Mouse (Mus musculus) MEL (cell line): Measurements from ENCODE around the gene Fgf11. TPM values are rescaled to one million over a fixed set of nuclear protein-coding genes. Genes with fewer than 3 reads are reported as not detected.
A peak's percentile ranks its signal among the peaks of the same experiment; 100 is the strongest.

Source experiments
- DNase-seq: peaks from one replicate; pipeline ENCODE4 v3.0.0; 2011; ENCODE audit warnings: low read depth, low spot score
- H3K27ac ChIP-seq: 2 replicates; pipeline ENCODE4 v1.5.1; 2012; ENCODE audit warnings: low read depth, mild to moderate bottlenecking, control low read depth, low read length, moderate library complexity; ENCODE audit not compliant: control insufficient read depth
- H3K27me3 ChIP-seq, 2 experiments: fragments of 150-350 bp in 1 of 2; sonication (generic) in 1 of 2; 2 replicates each; pipeline ENCODE4 v1.6.1; 2012; ENCODE audit warnings: low read length in 2 of 2, mild to moderate bottlenecking in 2 of 2, improper control_type of control experiment in 1 of 2, moderate library complexity in 1 of 2; ENCODE audit not compliant: insufficient read depth in 2 of 2, control insufficient read depth in 1 of 2
- H3K36me3 ChIP-seq, 2 experiments: 2 replicates each; pipeline ENCODE4 v1.6.1; 2012 to 2014; ENCODE audit warnings: low read length in 2 of 2, improper control_type of control experiment in 1 of 2, inconsistent platforms in 1 of 2, mild to moderate bottlenecking in 1 of 2; ENCODE audit not compliant: insufficient read depth in 2 of 2, control insufficient read depth in 1 of 2
- H3K4me1 ChIP-seq, 2 experiments: fragments of 150-350 bp in 1 of 2; sonication (generic) in 1 of 2; 2 replicates each; pipeline ENCODE4 v1.6.1; 2012; ENCODE audit warnings: low read length in 2 of 2, improper control_type of control experiment in 1 of 2, mild to moderate bottlenecking in 1 of 2; ENCODE audit not compliant: insufficient read depth in 2 of 2, control insufficient read depth in 1 of 2
- H3K4me3 ChIP-seq, 2 experiments: fragments of 150-350 bp in 1 of 2; sonication (generic) in 1 of 2; 2 replicates each; pipeline ENCODE4 v1.5.1; 2012; ENCODE audit warnings: low read depth in 2 of 2, low read length in 2 of 2, mild to moderate bottlenecking in 2 of 2, moderate library complexity in 2 of 2, control low read depth in 1 of 2, improper control_type of control experiment in 1 of 2; ENCODE audit not compliant: control insufficient read depth in 1 of 2, insufficient read depth in 1 of 2
- H3K79me2 ChIP-seq: 2 replicates; pipeline ENCODE4 v1.6.1; 2012; ENCODE audit warnings: mild to moderate bottlenecking, low read length, moderate library complexity; ENCODE audit not compliant: control insufficient read depth, poor library complexity, insufficient read depth
- H3K9ac ChIP-seq: 2 replicates; pipeline ENCODE4 v1.6.1; 2012; ENCODE audit warnings: low read depth, mild to moderate bottlenecking, control low read depth, low read length, moderate library complexity; ENCODE audit not compliant: control insufficient read depth, poor library complexity, severe bottlenecking
- H3K9me3 ChIP-seq: fragments of 150-350 bp; sonication (generic); replicated peaks from 2 replicates; pipeline ENCODE4 v1.6.1; 2012; ENCODE audit warnings: mild to moderate bottlenecking, low read length, improper control_type of control experiment, moderate library complexity; ENCODE audit not compliant: insufficient read depth
- CHD1 ChIP-seq: IDR thresholded peaks from 2 replicates; pipeline ENCODE4 v1.6.1; 2012; ENCODE audit warnings: low read depth, mild to moderate bottlenecking, inconsistent platforms, low read length, improper control_type of control experiment
- CHD2 ChIP-seq: IDR thresholded peaks from 2 replicates; pipeline ENCODE4 v1.6.1; 2011; ENCODE audit warnings: low read length, improper control_type of control experiment
- ELF1 ChIP-seq: IDR thresholded peaks from 2 replicates; pipeline ENCODE4 v1.6.1; 2014; ENCODE audit warnings: low read depth, mild to moderate bottlenecking, inconsistent platforms, low read length, improper control_type of control experiment, moderate library complexity
- EP300 ChIP-seq, 2 experiments: IDR thresholded peaks; 2 replicates each; pipeline ENCODE4 v1.6.1; 2011; ENCODE audit warnings: improper control_type of control experiment in 2 of 2, low read length in 2 of 2, low read depth in 1 of 2, mild to moderate bottlenecking in 1 of 2
- ETS1 ChIP-seq: IDR thresholded peaks from 2 replicates; pipeline ENCODE4 v1.6.1; 2012; ENCODE audit warnings: low read depth, mild to moderate bottlenecking, inconsistent platforms, low read length, improper control_type of control experiment, moderate library complexity
- GATA1 ChIP-seq: IDR thresholded peaks from 2 replicates; pipeline ENCODE4 v1.6.1; 2011; ENCODE audit warnings: low read depth, low read length, improper control_type of control experiment
- HCFC1 ChIP-seq: IDR thresholded peaks from 2 replicates; pipeline ENCODE4 v1.6.1; 2012; ENCODE audit warnings: low read depth, mild to moderate bottlenecking, inconsistent platforms, low read length, improper control_type of control experiment, moderate library complexity
- JUND ChIP-seq: IDR thresholded peaks from 2 replicates; pipeline ENCODE4 v1.6.1; 2011; ENCODE audit warnings: low read depth, mild to moderate bottlenecking, improper control_type of control experiment, low read length
- MAX ChIP-seq: IDR thresholded peaks from 2 replicates; pipeline ENCODE4 v1.6.1; 2011; ENCODE audit warnings: low read length, improper control_type of control experiment
- MAZ ChIP-seq: IDR thresholded peaks from 2 replicates; pipeline ENCODE4 v1.6.1; 2012; ENCODE audit warnings: low read depth, mild to moderate bottlenecking, inconsistent platforms, low read length, improper control_type of control experiment
- MEF2A ChIP-seq: IDR thresholded peaks from 2 replicates; pipeline ENCODE4 v1.6.1; 2014; ENCODE audit warnings: low read depth, mild to moderate bottlenecking, inconsistent platforms, low read length, improper control_type of control experiment; ENCODE audit not compliant: poor library complexity, insufficient replicate concordance, severe bottlenecking; ENCODE audit errors: extremely low read depth
- MXI1 ChIP-seq: IDR thresholded peaks from 2 replicates; pipeline ENCODE4 v1.6.1; 2011; ENCODE audit warnings: mild to moderate bottlenecking, low read depth, low read length, improper control_type of control experiment
- MYC ChIP-seq: IDR thresholded peaks from 2 replicates; pipeline ENCODE4 v1.6.1; 2011; ENCODE audit warnings: low read depth, mild to moderate bottlenecking, low read length, improper control_type of control experiment, moderate library complexity
- NELFE ChIP-seq: IDR thresholded peaks from 2 replicates; pipeline ENCODE4 v1.6.1; 2011; ENCODE audit warnings: low read depth, low read length, improper control_type of control experiment
- POLR2A ChIP-seq, 2 experiments: IDR thresholded peaks; 2 replicates each; pipeline ENCODE4 v1.6.1; 2011 to 2012; ENCODE audit warnings: low read length in 2 of 2, mild to moderate bottlenecking in 2 of 2, control low read depth in 1 of 2, improper control_type of control experiment in 1 of 2, low read depth in 1 of 2, moderate library complexity in 1 of 2; ENCODE audit not compliant: control insufficient read depth in 1 of 2, insufficient read depth in 1 of 2, poor library complexity in 1 of 2
- RCOR1 ChIP-seq: IDR thresholded peaks from 2 replicates; pipeline ENCODE4 v1.6.1; 2012; ENCODE audit warnings: low read depth, mild to moderate bottlenecking, inconsistent platforms, low read length, improper control_type of control experiment
- SIN3A ChIP-seq: IDR thresholded peaks from 2 replicates; pipeline ENCODE4 v1.6.1; 2012; ENCODE audit warnings: low read length, improper control_type of control experiment, inconsistent platforms
- SMC3 ChIP-seq: IDR thresholded peaks from 2 replicates; pipeline ENCODE4 v1.6.1; 2011; ENCODE audit warnings: low read depth, low read length, improper control_type of control experiment
- TAL1 ChIP-seq: IDR thresholded peaks from 2 replicates; pipeline ENCODE4 v1.6.1; 2012; ENCODE audit warnings: mild to moderate bottlenecking, inconsistent platforms, low read length, moderate library complexity, mixed read lengths
- TBP ChIP-seq: IDR thresholded peaks from 2 replicates; pipeline ENCODE4 v1.8.0; 2011; ENCODE audit warnings: low read depth, low read length, improper control_type of control experiment
- TCF12 ChIP-seq: IDR thresholded peaks from 2 replicates; pipeline ENCODE4 v1.6.1; 2014; ENCODE audit warnings: low read depth, mild to moderate bottlenecking, inconsistent platforms, low read length, improper control_type of control experiment, moderate library complexity
- USF1 ChIP-seq: IDR thresholded peaks from 2 replicates; pipeline ENCODE4 v1.6.1; 2014; ENCODE audit warnings: low read depth, mild to moderate bottlenecking, inconsistent platforms, low read length, improper control_type of control experiment, moderate library complexity
- USF2 ChIP-seq, 2 experiments: IDR thresholded peaks; 2 replicates each; pipeline ENCODE4 v1.6.1; 2011 to 2012; ENCODE audit warnings: improper control_type of control experiment in 2 of 2, low read length in 2 of 2, borderline replicate concordance in 1 of 2, inconsistent platforms in 1 of 2, low read depth in 1 of 2, mild to moderate bottlenecking in 1 of 2; ENCODE audit not compliant: insufficient read depth in 1 of 2
- ZMIZ1 ChIP-seq: IDR thresholded peaks from 2 replicates; pipeline ENCODE4 v1.6.1; 2012; ENCODE audit warnings: low read depth, mild to moderate bottlenecking, inconsistent platforms, low read length, improper control_type of control experiment, moderate library complexity
- polyA plus RNA-seq, 2 experiments: library from polyadenylated mRNA; stranded (reverse) in 1 of 2; unstranded in 1 of 2; fragments of >175 nt in 1 of 2; fragments of >200 nt in 1 of 2; gene quantifications; 2 replicates each; pipeline versions ENCODE4 v1.2.1 to v1.2.4; 2012; ENCODE audit warnings: low replicate concordance in 2 of 2, low read depth in 1 of 2; ENCODE audit not compliant: insufficient read length in 2 of 2, insufficient read depth in 1 of 2, missing spikeins in 1 of 2
- total RNA-seq: library from RNA; depleted of rRNA; stranded (reverse); fragments of 300-350 nt; gene quantifications from 2 replicates; pipeline ENCODE4 v1.2.3, GENCODE M21; 2012

Gene Fgf11
- total and polyA plus RNA-seq, 3 experiments, result 5.1 to 26.8 TPM; not detected in 1

- Histone ChIP-seq H3K27me3 (no peaks in the 10 kb centered on the region), H3K4me1 (peaks cover 5 to 21% of the 10 kb centered on the region in 2 experiments; a peak in 3 of 4 replicates), H3K79me2 (peaks cover 8% of the 10 kb centered on the region; the same call in 1 of the 2 replicates), H3K27ac (peak overlapping the region; percentile 74), H3K9ac (peak overlapping the region; percentile 77), H3K4me3 (peak overlapping the region; percentile 58 to 89), H3K36me3 (peaks cover 0 to 8% of the 10 kb centered on the region in 2 experiments; a peak in 2 of 4 replicates), H3K9me3 (no peaks in the 10 kb centered on the region)
- peak; percentile 93 for DNase-seq
- peak; percentile 34; the same call in 1 of the 2 replicates for TF ChIP-seq ETS1
- peak; percentile 43 for TF ChIP-seq ZMIZ1
- peak; percentile 32 for TF ChIP-seq MAZ
- no peak for TF ChIP-seq JUND
- TF ChIP-seq MAX, result peak; percentile 35; the same call in 1 of the 2 replicates
- 0 out of 2 replicates have a peak, but pooled peaks have one; percentile 14 for TF ChIP-seq MYC
- TF ChIP-seq TAL1, result no peak
- TF ChIP-seq CHD1, result peak; percentile 99
- TF ChIP-seq EP300 (IDR thresholded peaks at IDR 0.05; ENCODE audit: low read depth in 1 of 2, low read length in 2 of 2), result no peak; a peak in 1 of 4 replicates
- no peak for TF ChIP-seq SMC3
- TF ChIP-seq SIN3A, result peak; percentile 39; the same call in 1 of the 2 replicates
- TF ChIP-seq TBP, result peak; percentile 57; the same call in 1 of the 2 replicates
- no peak for TF ChIP-seq GATA1
- no peak for TF ChIP-seq MEF2A
- TF ChIP-seq TCF12, result peak; percentile 2; the same call in 1 of the 2 replicates
- TF ChIP-seq RCOR1, result no peak
- peak; percentile 35 to 71 for TF ChIP-seq POLR2A (IDR thresholded peaks at IDR 0.05; ENCODE audit: control insufficient read depth in 1 of 2, insufficient read depth in 1 of 2, low read depth in 1 of 2, low read length in 2 of 2, poor library complexity in 1 of 2)
- peak; percentile 91 for TF ChIP-seq USF1
- TF ChIP-seq ELF1, result peak; percentile 72
- peak; percentile 55 for TF ChIP-seq NELFE
- peak; percentile 90 for TF ChIP-seq CHD2
- peak; percentile 31 for TF ChIP-seq MXI1
- TF ChIP-seq USF2 (IDR thresholded peaks at IDR 0.05; ENCODE audit: borderline replicate concordance in 1 of 2, insufficient read depth in 1 of 2, low read depth in 1 of 2, low read length in 2 of 2), result peak in 1 of 2 experiments; percentile 67; a peak in 1 of 4 replicates
- TF ChIP-seq HCFC1, result peak; percentile 39; the same call in 1 of the 2 replicates
Measured at GRCm38 (mm10) chr11:69800392-69801197, 1.1 kb downstream of the Fgf11 start.
